Mouse (Mus musculus) liver, postnatal 0 days (tissue): Measurements from ENCODE around the gene Gfod1. TPM values are rescaled to one million over a fixed set of nuclear protein-coding genes. Genes with fewer than 3 reads are reported as not detected.

Experiments used
- ATAC-seq: fragments of 200-750 bp; cut with Nextera tagmentation; 2 replicates; pipeline ENCODE4 v1.8.0; 2017; ENCODE audit warnings: mild to moderate bottlenecking, moderate library complexity
- DNase-seq: peaks from one replicate; pipeline ENCODE4 v3.0.0-alpha.2; 2016
- H3K27ac ChIP-seq: fragments of 300-500 bp; sonication (generic); 2 replicates; pipeline ENCODE4 v1.5.1; 2014; ENCODE audit warnings: antibody characterized with exemption, moderate library complexity, mild to moderate bottlenecking, low read depth
- H3K27me3 ChIP-seq: fragments of 300-500 bp; sonication (generic); 2 replicates; pipeline ENCODE4 v1.6.1; 2014; ENCODE audit warnings: low read length, control low read depth, mixed read lengths; ENCODE audit not compliant: insufficient read depth
- H3K36me3 ChIP-seq: fragments of 300-500 bp; sonication (generic); replicated peaks from 2 replicates; pipeline ENCODE4 v1.6.1; 2014; ENCODE audit warnings: mild to moderate bottlenecking, control low read depth, low read length, moderate library complexity, mixed read lengths; ENCODE audit not compliant: insufficient read depth
- H3K4me1 ChIP-seq: fragments of 300-500 bp; sonication (generic); 2 replicates; pipeline ENCODE4 v1.6.1; 2014; ENCODE audit warnings: antibody characterized with exemption, mild to moderate bottlenecking, control low read depth; ENCODE audit not compliant: insufficient read depth
- H3K4me2 ChIP-seq: fragments of 300-500 bp; sonication (generic); 2 replicates; pipeline ENCODE4 v1.6.1; 2014; ENCODE audit warnings: low read depth, mild to moderate bottlenecking, low read length, moderate library complexity, mixed read lengths
- H3K4me3 ChIP-seq: fragments of 300-500 bp; sonication (generic); 2 replicates; pipeline ENCODE4 v1.5.1; 2014; ENCODE audit warnings: low read depth, low read length
- H3K9ac ChIP-seq: fragments of 300-500 bp; sonication (generic); replicated peaks from 2 replicates; pipeline ENCODE4 v1.6.1; 2014; ENCODE audit warnings: mild to moderate bottlenecking, moderate library complexity
- H3K9me3 ChIP-seq: fragments of 300-500 bp; sonication (generic); 2 replicates; pipeline ENCODE4 v1.6.1; 2016; ENCODE audit warnings: mild to moderate bottlenecking, control low read depth, low read length, mixed read lengths
- CTCF ChIP-seq: sonication (generic); IDR thresholded peaks from 2 replicates; pipeline ENCODE4 v1.5.1; 2016; ENCODE audit warnings: antibody characterized with exemption, low read depth
- EP300 ChIP-seq: IDR thresholded peaks from 2 replicates; pipeline ENCODE4 v1.6.1; 2016; ENCODE audit warnings: antibody characterized with exemption, low read depth, mild to moderate bottlenecking
- WGBS: fragments of 180-500 bp; shearing (Covaris S2); extraction: QIAGEN DNeasy Blood & Tissue Kit; methylation state at CpG from one replicate; pipeline ENCODE4 v1.1.7; 2014; ENCODE audit not compliant: insufficient replicate concordance; 5-methylcytosine and 5-hydroxymethylcytosine counted together
- polyA plus RNA-seq: library from polyadenylated mRNA; unstranded; fragments of >200 nt; fragmentation: Nextera tagmentation; extraction: Ambion mirVana; gene quantifications from 2 replicates; pipeline ENCODE4 v1.2.1, GENCODE M21; 2015

Gfod1 gene
- polyA plus RNA-seq, 1 experiment from 2014 or later: 0.81 TPM

DNA sequence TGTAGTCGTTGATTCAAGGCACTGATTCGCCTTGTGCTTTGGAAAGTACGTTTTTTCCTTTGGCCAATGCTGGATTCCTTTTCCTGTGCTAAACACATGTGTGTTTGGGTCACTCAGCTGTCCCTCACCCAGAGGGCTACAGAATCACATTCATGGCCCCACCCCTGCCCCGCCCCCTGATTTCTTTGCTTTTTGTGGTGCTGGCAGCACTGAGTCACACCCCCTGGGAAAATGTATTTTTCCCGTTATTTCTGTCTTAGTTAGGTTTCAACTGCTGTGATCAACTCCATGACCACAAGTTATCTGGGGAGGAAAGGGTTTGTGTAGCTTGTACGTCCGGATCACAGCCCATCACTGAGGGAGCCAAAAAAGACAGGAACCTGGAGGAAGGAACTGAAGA, 17.1 kb downstream of the Gfod1 start:
- H3K9ac ChIP-seq: no peak overlapping the region
- no peaks in the 10 kb centered on the region for H3K27me3 ChIP-seq
- TF ChIP-seq CTCF (no peak), EP300 (no peak)
- ATAC-seq (no peak), DNase-seq (no peak)
- WGBS: 79% methylated on average over 7 of the region's 7 CpGs
- no peak overlapping the region for H3K27ac ChIP-seq
- H3K4me1 ChIP-seq: no peaks in the 10 kb centered on the region
- no peaks in the 10 kb centered on the region for H3K36me3 ChIP-seq
- H3K4me3 ChIP-seq: no peak overlapping the region
- no peak overlapping the region for H3K4me2 ChIP-seq
- H3K9me3 ChIP-seq: no peaks in the 10 kb centered on the region

DNA sequence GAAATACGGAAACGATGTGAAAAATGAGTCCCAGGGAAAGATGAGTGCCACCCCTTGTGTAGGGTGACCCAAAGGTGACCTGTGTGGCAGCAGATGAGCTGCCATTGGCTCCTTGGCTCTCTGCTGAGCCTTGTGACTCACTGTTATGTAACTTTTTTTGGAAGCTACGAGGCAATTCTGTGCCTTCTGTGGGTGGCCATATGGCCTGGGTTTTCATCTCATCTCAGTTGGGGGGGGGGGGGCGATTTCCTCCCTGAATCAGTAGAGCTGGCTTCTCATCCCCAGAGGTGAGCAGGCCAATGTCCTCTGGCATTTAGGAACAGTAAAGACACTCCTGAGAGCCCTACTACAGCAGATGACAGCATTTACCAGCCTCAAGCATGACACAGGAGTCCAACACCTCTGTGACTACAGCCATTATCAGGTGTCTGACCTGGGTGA, 19.2 kb downstream of the Gfod1 start:
- DNase-seq: no peak
- TF ChIP-seq CTCF (no peak), EP300 (no peak)
- no peaks in the 10 kb centered on the region for H3K4me1 ChIP-seq
- no peak for ATAC-seq
- H3K27me3 ChIP-seq: no peaks in the 10 kb centered on the region
- no peak overlapping the region for H3K4me3 ChIP-seq
- H3K27ac ChIP-seq: no peak overlapping the region
- no peaks in the 10 kb centered on the region for H3K9me3 ChIP-seq
- no peak overlapping the region for H3K9ac ChIP-seq
- no peaks in the 10 kb centered on the region for H3K36me3 ChIP-seq
- WGBS: 77% methylated on average over 4 of the region's 4 CpGs
- H3K4me2 ChIP-seq: no peak overlapping the region

DNA sequence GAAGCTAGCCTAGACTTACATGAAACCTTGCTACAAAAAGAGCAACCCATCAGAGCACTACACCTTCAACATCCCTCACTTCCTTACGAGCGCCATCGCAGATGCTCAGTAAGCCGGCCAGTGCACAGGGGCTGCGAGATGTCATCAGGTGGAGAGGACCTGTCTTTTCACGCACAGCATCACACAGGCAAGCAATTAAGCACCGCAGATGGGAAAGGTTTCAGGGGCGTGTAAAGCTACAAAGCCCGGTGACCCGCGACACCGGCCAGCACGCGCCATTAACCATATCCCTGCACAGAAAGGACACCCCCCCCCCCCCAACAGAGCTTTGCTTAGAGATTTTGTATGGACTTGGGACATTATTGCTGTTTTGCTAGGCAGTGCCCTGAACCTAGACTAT, 30.1 kb downstream of the Gfod1 start:
- TF ChIP-seq EP300: no peak
- no peak for TF ChIP-seq CTCF
- ATAC-seq (no peak), DNase-seq (no peak)
- H3K27ac ChIP-seq: no peak overlapping the region
- WGBS: 92% methylated on average over 14 of the region's 14 CpGs
- no peaks in the 10 kb centered on the region for H3K36me3 ChIP-seq
- no peak overlapping the region for H3K9ac ChIP-seq
- no peaks in the 10 kb centered on the region for H3K27me3 ChIP-seq
- no peaks in the 10 kb centered on the region for H3K9me3 ChIP-seq
- peaks cover 6% of the 10 kb centered on the region; the same call in 1 of the 2 replicates for H3K4me1 ChIP-seq
- H3K4me3 ChIP-seq: no peak overlapping the region
- H3K4me2 ChIP-seq: no peak overlapping the region

DNA sequence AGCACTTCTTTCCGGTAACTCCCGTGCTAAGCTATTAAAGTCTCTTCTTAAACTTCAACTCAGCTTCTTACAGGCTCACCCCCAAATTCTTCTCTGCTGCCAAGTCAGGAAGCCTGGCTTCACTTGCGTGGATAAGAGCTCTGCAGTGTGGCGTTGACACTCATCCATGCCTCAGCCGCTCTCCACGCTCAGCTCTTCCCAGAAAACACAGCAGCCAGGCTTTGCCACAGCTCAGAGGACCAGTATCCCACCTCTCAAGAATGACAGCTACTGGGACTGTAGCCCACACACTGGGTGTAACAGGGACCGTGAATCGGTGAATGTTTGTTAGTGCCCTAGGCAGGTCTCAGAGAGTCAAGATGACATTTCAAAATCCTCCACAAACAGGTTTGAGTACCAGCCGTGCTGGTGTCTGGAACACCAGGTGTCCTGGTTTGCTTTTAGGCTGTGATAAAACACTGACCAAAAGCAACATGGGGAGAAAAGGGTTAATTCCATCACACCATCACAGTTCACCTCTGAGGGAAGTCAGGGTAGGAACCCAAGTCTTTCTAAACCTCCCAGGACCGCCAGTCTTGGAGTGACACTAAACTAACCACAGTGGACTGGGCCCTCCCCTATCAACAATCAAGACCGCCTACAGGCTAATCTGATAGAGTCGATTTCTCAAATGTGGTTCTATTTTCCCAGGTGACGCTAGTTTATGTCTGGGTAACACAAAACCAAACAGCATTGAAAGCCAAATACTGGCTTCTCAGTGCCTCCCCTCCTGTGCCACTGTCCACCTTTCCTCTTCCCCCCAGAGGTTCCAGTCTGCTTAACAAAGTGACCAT, 31.5 kb downstream of the Gfod1 start:
- DNase-seq: no peak
- Histone ChIP-seq H3K4me1 (peaks cover 8% of the 10 kb centered on the region; the same call in 1 of the 2 replicates), H3K9ac (no peak overlapping the region)

DNA sequence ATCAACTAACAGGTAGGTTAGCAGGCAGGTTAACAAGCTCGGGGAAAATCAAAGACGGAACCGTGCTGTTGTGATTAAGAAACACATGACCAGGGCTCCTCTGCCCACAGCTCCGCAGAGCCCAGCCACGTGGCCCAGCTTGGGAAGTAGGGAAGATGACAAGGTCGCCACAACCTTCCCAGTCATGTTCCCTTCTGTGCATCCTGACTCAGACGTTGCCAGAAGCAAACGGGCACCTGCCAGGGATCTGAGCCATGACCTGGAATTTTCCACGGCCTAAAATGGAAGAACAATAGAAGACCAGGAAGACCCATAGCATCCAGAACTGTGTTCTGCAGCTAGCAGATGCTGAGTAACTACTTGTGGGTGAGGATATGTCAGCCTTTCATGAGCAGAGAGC, 32.5 kb downstream of the Gfod1 start:
- ATAC-seq (no peak), DNase-seq (no peak)
- no peak for TF ChIP-seq CTCF
- no peak for TF ChIP-seq EP300
- Histone ChIP-seq H3K4me1 (peaks cover 8% of the 10 kb centered on the region; the same call in 1 of the 2 replicates), H3K9me3 (no peaks in the 10 kb centered on the region), H3K4me3 (no peak overlapping the region), H3K27me3 (no peaks in the 10 kb centered on the region), H3K4me2 (no peak overlapping the region), H3K27ac (no peak overlapping the region), H3K9ac (no peak overlapping the region), H3K36me3 (no peaks in the 10 kb centered on the region)
- WGBS: 79% methylated on average over 9 of the region's 9 CpGs

More for the DNA sequence above, 31.5 kb downstream of the Gfod1 start:
- no peaks in the 10 kb centered on the region for H3K36me3 ChIP-seq
- no peak for ATAC-seq
- no peak overlapping the region for H3K4me3 ChIP-seq
- H3K27me3 ChIP-seq: no peaks in the 10 kb centered on the region
- no peak for TF ChIP-seq CTCF
- WGBS: 78% methylated on average over 13 of the region's 13 CpGs
- H3K9me3 ChIP-seq: no peaks in the 10 kb centered on the region
- no peak overlapping the region for H3K4me2 ChIP-seq
- no peak overlapping the region for H3K27ac ChIP-seq

DNA sequence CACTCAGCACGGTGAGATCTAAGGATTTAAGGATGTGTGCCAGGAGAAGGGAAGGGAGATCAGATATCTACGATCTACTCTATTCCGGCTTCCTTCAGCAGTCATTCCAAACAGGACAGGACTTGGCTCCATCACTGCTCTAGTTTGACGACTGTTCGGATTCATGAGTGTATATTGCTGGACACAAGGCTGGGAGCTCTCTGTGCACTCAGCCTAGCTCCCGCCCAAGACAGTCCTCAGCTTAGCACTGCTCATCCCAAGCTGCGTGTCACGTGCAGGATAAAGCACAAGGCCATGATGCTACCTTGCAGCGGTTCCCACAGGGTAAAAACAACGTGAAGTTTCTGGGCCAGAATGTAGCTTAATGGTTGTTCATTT, 33.8 kb downstream of the Gfod1 start:
- no peak overlapping the region for H3K27ac ChIP-seq
- ATAC-seq (no peak), DNase-seq (no peak)
- H3K4me2 ChIP-seq: no peak overlapping the region
- 82% methylated on average over 10 of the region's 10 CpGs for WGBS
- H3K4me3 ChIP-seq: no peak overlapping the region
- no peak overlapping the region for H3K9ac ChIP-seq
- peaks cover 8% of the 10 kb centered on the region; the same call in 1 of the 2 replicates for H3K4me1 ChIP-seq
- TF ChIP-seq CTCF (no peak), EP300 (no peak)
- no peaks in the 10 kb centered on the region for H3K27me3 ChIP-seq
- no peaks in the 10 kb centered on the region for H3K9me3 ChIP-seq
- no peaks in the 10 kb centered on the region for H3K36me3 ChIP-seq
